Mouse (Mus musculus) liver, embryonic 14.5 days (tissue): ENCODE data around the gene Tnfsf12. TPM values are rescaled to one million over a fixed set of nuclear protein-coding genes. Genes with fewer than 3 reads are reported as not detected.

ENCODE experiments used
- ATAC-seq: fragments of 200-750 bp; cut with Nextera tagmentation; 2 replicates; pipeline ENCODE4 v1.8.0; 2017; ENCODE audit warnings: moderate number of reproducible peaks, mild to moderate bottlenecking, moderate library complexity; ENCODE audit not compliant: insufficient read depth
- DNase-seq, 3 experiments: peaks; one replicate each; pipeline ENCODE4 v3.0.0-alpha.2; 2012 to 2013; ENCODE audit warnings: low read depth in 3 of 3, low spot score in 3 of 3
- H3K27ac ChIP-seq: fragments of 300-500 bp; sonication (generic); 2 replicates; pipeline ENCODE4 v1.5.1; 2014; ENCODE audit warnings: moderate library complexity, mild to moderate bottlenecking, control low read depth, inconsistent platforms
- H3K27me3 ChIP-seq: fragments of 300-500 bp; sonication (generic); 2 replicates; pipeline ENCODE4 v1.6.1; 2014; ENCODE audit warnings: mild to moderate bottlenecking, low read length, moderate library complexity; ENCODE audit not compliant: control insufficient read depth, insufficient read depth
- H3K36me3 ChIP-seq: fragments of 300-500 bp; sonication (generic); replicated peaks from 2 replicates; pipeline ENCODE4 v1.6.1; 2014; ENCODE audit warnings: low read depth; ENCODE audit not compliant: control insufficient read depth, insufficient read depth
- H3K4me1 ChIP-seq, 2 experiments: fragments of 200-500 bp in 1 of 2; fragments of 300-500 bp in 1 of 2; sonication (generic) in 1 of 2; replicated peaks; 2 replicates each; pipeline ENCODE4 v1.6.1; 2012 to 2014; ENCODE audit warnings: antibody characterized with exemption in 1 of 2, inconsistent platforms in 1 of 2, low read length in 1 of 2; ENCODE audit not compliant: control insufficient read depth in 2 of 2, insufficient read depth in 2 of 2
- H3K4me2 ChIP-seq: fragments of 300-500 bp; sonication (generic); 2 replicates; pipeline ENCODE4 v1.6.1; 2014; ENCODE audit warnings: low read depth, mild to moderate bottlenecking, control low read depth, moderate library complexity
- H3K4me3 ChIP-seq, 2 experiments: fragments of 200-500 bp in 1 of 2; fragments of 300-500 bp in 1 of 2; sonication (generic) in 1 of 2; 2 replicates each; pipeline ENCODE4 v1.5.1; 2012 to 2014; ENCODE audit warnings: low read depth in 2 of 2, low read length in 2 of 2, mild to moderate bottlenecking in 2 of 2, control low read depth in 1 of 2, inconsistent platforms in 1 of 2, moderate library complexity in 1 of 2; ENCODE audit not compliant: insufficient read depth in 1 of 2
- H3K9ac ChIP-seq: fragments of 300-500 bp; sonication (generic); replicated peaks from 2 replicates; pipeline ENCODE4 v1.6.1; 2014; ENCODE audit warnings: mild to moderate bottlenecking, control low read depth, moderate library complexity
- H3K9me3 ChIP-seq: fragments of 300-500 bp; sonication (generic); 2 replicates; pipeline ENCODE4 v1.6.1; 2016; ENCODE audit warnings: low read length, mixed read lengths; ENCODE audit not compliant: control insufficient read depth
- CTCF ChIP-seq: IDR thresholded peaks from 2 replicates; pipeline ENCODE4 v1.5.1; 2016; ENCODE audit warnings: antibody characterized with exemption, low read depth, control low read depth
- EP300 ChIP-seq: IDR thresholded peaks from 2 replicates; pipeline ENCODE4 v1.6.1; 2016; ENCODE audit warnings: antibody characterized with exemption, low read depth
- WGBS: fragments of 180-500 bp; shearing (Covaris S2); extraction: QIAGEN DNeasy Blood & Tissue Kit; methylation state at CpG from one replicate; pipeline ENCODE4 v1.1.7; 2014; ENCODE audit not compliant: insufficient replicate concordance; 5-methylcytosine and 5-hydroxymethylcytosine counted together
- polyA plus RNA-seq, 2 experiments: library from polyadenylated mRNA; depleted of rRNA in 1 of 2; stranded (reverse) in 1 of 2; unstranded in 1 of 2; fragments of >200 nt; fragmentation: Nextera tagmentation in 1 of 2; extraction: Ambion mirVana in 1 of 2; gene quantifications; 2 replicates each; pipeline versions ENCODE4 v1.2.1 to v1.2.3; 2012 to 2014

Gene Tnfsf12
- polyA plus RNA-seq, 2 experiments = 3.1 to 4.3 TPM

GRCm38 (mm10) chr11:69685526-69686148 lies 10.0 kb downstream of the Tnfsf12 start, which contains the start of gene Tnfsf13:
Gene Tnfsf13, minus strand, starts transcription at chr11:69685784.
- Histone ChIP-seq H3K9ac (no peak within 1 kb of the TSS), H3K4me1 (peaks cover 5 to 21% of the 10 kb centered on the region in 2 experiments; a peak in 3 of 4 replicates), H3K27me3 (no peaks in the 10 kb centered on the region), H3K9me3 (no peaks in the 10 kb centered on the region), H3K4me3 (no peak within 1 kb of the TSS), H3K4me2 (no peak within 1 kb of the TSS), H3K36me3 (no peaks in the 10 kb centered on the region), H3K27ac (no peak within 1 kb of the TSS)
- ATAC-seq (no peak), DNase-seq (no peak)
- WGBS = 67% methylated on average over 10 of the region's 10 CpGs
- TF ChIP-seq CTCF (no peak), EP300 (no peak)

DNA sequence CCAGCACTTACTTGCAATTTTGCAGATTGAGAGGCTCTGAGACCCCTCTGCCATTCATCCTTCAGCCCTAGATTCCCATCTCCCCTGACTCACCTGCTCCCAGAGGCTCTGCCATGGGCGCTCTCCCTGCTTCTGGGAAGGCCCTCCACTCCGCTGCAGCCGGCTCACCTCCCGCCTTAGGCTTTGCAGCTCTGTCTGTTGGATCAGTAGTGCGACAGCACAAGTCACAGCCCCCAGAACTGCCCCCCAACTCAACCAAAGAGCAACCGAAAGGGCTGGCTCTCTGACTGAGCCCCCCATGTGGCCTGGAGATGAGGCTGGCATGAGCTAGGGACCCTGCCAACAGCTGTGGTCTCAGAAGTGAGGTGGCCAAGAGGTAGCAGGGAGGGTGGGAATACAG lies 10.7 kb downstream of the Tnfsf12 start:
- WGBS = 79% methylated on average over 6 of the region's 6 CpGs
- no peaks in the 10 kb centered on the region for H3K27me3 ChIP-seq
- no peak overlapping the region for H3K4me2 ChIP-seq
- H3K4me1 ChIP-seq = peaks cover 8 to 21% of the 10 kb centered on the region in 2 experiments; a peak in 3 of 4 replicates
- DNase-seq = no peak
- no peaks in the 10 kb centered on the region; the same call in 1 of the 2 replicates for H3K36me3 ChIP-seq
- no peak overlapping the region for H3K4me3 ChIP-seq
- H3K27ac ChIP-seq = no peak overlapping the region
- H3K9me3 ChIP-seq = no peaks in the 10 kb centered on the region
- no peak for ATAC-seq
- H3K9ac ChIP-seq = no peak overlapping the region
- TF ChIP-seq CTCF (no peak), EP300 (no peak)

- H3K36me3 ChIP-seq = no peaks in the 10 kb centered on the region; the same call in 1 of the 2 replicates
- TF ChIP-seq CTCF = no peak
- TF ChIP-seq EP300 = no peak
- no peaks in the 10 kb centered on the region for H3K9me3 ChIP-seq
- H3K4me2 ChIP-seq = no peak overlapping the region
- H3K9ac ChIP-seq = no peak overlapping the region
- 70% methylated on average over 12 of the region's 12 CpGs for WGBS
- no peak overlapping the region for H3K27ac ChIP-seq
- H3K4me3 ChIP-seq = no peak overlapping the region
- peaks cover 8 to 21% of the 10 kb centered on the region in 2 experiments; a peak in 3 of 4 replicates for H3K4me1 ChIP-seq
- no peaks in the 10 kb centered on the region for H3K27me3 ChIP-seq
- ATAC-seq (no peak), DNase-seq (no peak)
Measured at GRCm38 (mm10) chr11:69684128-69684745, 11.4 kb downstream of the Tnfsf12 start.

- H3K27ac ChIP-seq = no peak overlapping the region
- no peak overlapping the region for H3K4me2 ChIP-seq
- WGBS = 57% methylated on average over 7 of the region's 7 CpGs
- peaks cover under 1% of the 10 kb centered on the region; the same call in 1 of the 2 replicates for H3K36me3 ChIP-seq
- no peaks in the 10 kb centered on the region for H3K27me3 ChIP-seq
- no peak overlapping the region for H3K4me3 ChIP-seq
- no peak for DNase-seq
- TF ChIP-seq CTCF = no peak
- peaks cover 8 to 21% of the 10 kb centered on the region in 2 experiments; a peak in 3 of 4 replicates for H3K4me1 ChIP-seq
- no peak overlapping the region for H3K9ac ChIP-seq
- H3K9me3 ChIP-seq = no peaks in the 10 kb centered on the region
- no peak for ATAC-seq
Measured at GRCm38 (mm10) chr11:69683576-69683975, 12.1 kb downstream of the Tnfsf12 start.

- no peak for ATAC-seq
- H3K36me3 ChIP-seq = peaks cover 6% of the 10 kb centered on the region
- peak; percentile 80 to 81 (median 81) for DNase-seq
- no peaks in the 10 kb centered on the region for H3K27me3 ChIP-seq
- 29% methylated on average over 12 of the region's 12 CpGs for WGBS
- peak overlapping the region; percentile 93 for H3K4me2 ChIP-seq
- no peak overlapping the region for H3K27ac ChIP-seq
- H3K4me3 ChIP-seq = peak overlapping the region in 1 of 2 experiments; percentile 82; a peak in 2 of 4 replicates
- TF ChIP-seq EP300 (no peak), CTCF (peak; percentile 96)
- no peak overlapping the region for H3K9ac ChIP-seq
- H3K9me3 ChIP-seq = no peaks in the 10 kb centered on the region
- peaks cover 8 to 21% of the 10 kb centered on the region in 2 experiments; a peak in 3 of 4 replicates for H3K4me1 ChIP-seq
Measured at GRCm38 (mm10) chr11:69682840-69683533, 12.7 kb downstream of the Tnfsf12 start.
